Mouse (Mus musculus) cerebellum, adult 9-11 months (tissue): ENCODE results near the gene 4933428M09Rik.
A peak's percentile ranks its signal among the peaks of the same experiment; 100 is the strongest.
"Not testable (repeated sequence)": the region's sequence is repeated elsewhere in the genome, so short reads cannot be mapped to it uniquely, and the experiment has no call there.

Experiments
- DNase-seq: peaks from one replicate; pipeline ENCODE4 v3.0.0; 2022

Gene 4933428M09Rik

DNA sequence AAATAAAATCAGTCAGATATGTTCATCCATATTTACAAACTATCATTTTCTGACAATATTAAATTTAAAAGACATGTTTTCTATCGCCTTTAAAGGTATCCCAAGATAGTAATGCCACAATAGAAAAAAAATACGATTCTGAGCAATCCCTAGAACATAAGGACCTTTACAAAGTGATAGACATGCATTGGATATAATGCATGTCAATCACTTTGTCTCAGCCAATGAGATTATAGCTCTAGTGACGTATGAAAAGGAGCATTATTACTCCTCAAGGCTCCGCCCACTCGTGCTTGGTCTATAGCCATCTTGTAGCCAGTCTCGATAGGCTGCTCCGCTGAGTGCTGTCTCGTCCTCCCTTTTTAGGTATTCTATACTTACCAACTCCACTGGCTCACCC is at the start of gene 4933428M09Rik:
Gene 4933428M09Rik (plus strand): TSS at position 301 of the 400 bp plus-strand sequence.
- no peak for DNase-seq

DNA sequence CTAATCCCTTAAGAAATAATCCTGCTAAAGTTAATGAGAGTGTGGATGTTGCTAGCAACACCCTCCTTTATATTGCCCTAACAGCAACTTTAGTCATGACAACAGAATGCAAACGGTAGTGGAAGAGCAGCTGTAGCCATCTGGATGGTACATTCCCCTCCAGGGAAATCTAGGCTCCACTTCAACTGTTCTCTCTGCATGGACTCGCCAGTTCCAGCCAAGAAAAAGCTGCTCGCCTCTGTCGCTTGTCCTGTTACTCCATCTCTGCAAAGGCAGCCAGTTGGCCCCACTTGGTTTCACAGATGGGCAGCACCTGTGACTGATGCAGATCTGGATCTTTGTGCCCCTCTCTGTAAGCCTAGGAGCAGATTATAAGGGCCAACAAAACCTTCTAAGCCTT is 45.0 kb upstream of the 4933428M09Rik start:
- no peak for DNase-seq

GRCm38 (mm10) chrX:139191506-139191905 is 12.5 kb downstream of the 4933428M09Rik start:
- DNase-seq, result not testable (repeated sequence)

DNA sequence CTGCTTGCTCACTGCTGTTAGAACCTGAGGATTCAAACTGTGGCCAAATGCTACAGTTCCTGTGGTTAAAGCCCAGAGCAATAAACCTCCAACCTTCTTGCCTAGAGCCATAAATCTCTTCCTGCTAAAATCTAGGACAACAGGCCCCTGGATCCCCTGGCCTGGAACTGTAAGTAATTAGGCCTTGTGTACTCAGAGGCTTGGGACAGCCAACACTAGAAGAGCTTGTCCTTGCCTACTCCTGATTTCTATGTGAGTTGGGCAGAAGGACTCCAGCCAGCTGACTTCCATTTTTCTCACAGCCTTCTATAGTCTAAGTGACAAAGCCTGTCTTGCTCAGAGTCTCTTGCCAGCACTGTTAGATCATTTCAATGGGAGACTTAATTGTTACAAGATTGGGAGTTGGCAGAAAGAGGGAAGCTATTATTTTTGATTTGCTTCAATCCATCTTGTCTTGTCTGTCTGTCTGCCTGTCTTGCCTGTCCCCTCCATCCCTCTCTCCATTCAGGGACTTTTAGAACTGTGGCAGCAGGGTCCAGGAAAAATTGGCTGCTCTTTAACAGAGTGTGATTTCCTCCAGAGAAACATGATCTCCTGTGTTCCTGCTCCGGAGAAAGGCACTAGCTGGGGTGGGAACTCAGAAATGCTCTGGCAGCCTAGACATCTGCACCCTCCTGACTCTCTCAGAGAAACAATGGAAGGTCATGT is 15.7 kb downstream of the 4933428M09Rik start:
- DNase-seq, result no peak

- not testable (repeated sequence) for DNase-seq
Observed at GRCm38 (mm10) chrX:139209191-139209828, 30.3 kb downstream of the 4933428M09Rik start.

DNA sequence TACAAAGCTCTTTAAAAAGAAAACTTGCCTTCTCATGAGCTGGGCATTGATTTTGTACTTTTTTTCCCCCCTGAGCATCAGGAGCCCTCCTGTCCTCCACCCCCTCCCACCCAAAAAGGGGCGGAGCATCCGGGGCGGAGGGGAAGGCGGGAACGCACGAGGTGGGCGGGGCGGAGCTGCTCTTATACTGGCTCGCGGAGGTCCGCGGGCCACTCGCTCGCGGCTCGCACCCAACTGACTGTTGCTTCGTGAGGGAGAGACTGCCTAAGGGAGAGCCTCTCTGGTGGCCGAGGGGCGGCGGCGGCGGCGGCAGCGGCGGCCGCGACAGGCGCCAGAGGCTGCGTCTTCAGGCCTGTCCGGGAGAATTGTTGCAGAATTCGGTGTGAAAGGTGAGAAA is 30.8 kb downstream of the 4933428M09Rik start, which contains the start of gene Mum1l1:
Gene Mum1l1 (plus strand): TSS at position 214 of the 397 bp plus-strand sequence.
- DNase-seq, result peak; percentile 37

DNA sequence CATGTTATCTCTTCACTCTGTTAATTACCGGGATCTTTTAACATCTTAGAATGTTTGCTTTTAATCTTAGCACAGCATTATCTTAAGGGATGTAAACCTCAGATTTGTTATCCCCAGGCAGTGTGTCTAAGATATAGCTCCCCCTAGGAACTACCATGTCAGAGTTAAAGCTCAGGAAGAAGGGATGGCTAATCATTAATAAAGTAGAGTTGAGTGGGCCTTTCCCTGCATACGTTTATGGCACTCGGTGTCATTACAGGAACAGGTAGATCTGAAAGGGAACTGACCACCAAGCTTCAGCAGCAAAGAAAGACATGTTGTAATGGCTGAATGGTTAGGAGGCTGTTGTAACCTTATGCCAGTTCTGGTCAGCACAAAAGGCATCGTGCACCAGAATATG is 35.7 kb downstream of the 4933428M09Rik start:
- no peak for DNase-seq

GRCm38 (mm10) chrX:139216409-139216808 is 37.4 kb downstream of the 4933428M09Rik start:
- no peak for DNase-seq

DNA sequence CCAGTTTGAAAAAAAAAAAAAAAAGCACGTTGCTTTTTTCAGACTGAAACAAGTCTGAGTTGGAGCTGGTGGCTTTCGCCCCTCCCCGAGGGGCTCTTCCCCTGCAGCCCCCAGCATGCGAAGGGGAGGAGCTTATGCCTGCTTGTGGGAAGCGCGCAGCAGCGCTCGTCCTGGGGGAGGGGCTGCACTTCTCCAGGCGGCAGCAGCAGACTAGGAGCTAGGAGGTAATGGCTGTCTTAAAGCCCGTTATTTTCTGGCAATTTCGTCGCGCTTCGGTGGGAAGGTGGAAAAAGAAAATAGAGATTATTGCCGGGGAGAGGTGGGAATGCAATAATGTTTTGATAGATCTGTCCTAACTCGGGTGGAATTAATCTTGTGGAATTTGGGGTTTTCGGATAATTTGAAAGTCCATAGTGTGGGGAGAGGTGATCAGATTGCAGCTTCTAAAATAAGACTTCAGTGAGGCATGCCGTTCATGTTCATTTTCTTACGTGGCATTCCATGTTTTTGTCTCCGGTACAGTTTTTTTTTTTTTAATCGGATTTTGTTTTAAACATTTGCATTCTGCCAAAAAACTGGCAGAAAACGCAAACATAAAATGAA is 38.1 kb downstream of the 4933428M09Rik start:
- DNase-seq, result peak; percentile 21

GRCm38 (mm10) chrX:139217776-139218175 is 38.7 kb downstream of the 4933428M09Rik start:
- DNase-seq, result no peak

DNA sequence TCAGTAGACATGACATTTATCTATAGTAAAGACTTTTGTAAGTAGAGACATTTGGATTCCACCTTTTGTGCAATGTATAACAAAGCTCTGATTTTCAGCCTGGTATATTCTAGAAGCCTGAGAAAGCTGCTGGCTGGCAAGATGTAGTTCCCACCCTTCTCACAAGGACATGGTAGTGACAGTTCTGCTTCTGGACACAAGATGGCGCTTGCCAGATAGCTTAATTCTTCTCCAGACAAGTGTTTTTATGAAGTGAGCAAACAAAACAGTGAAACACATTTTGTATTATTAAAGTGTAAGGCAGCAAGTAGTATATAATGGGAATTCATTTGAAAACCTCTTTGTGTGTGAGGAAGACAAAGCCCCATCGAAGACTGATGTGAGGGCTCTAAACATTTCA is 40.0 kb downstream of the 4933428M09Rik start:
- DNase-seq, result peak; percentile 13

DNA sequence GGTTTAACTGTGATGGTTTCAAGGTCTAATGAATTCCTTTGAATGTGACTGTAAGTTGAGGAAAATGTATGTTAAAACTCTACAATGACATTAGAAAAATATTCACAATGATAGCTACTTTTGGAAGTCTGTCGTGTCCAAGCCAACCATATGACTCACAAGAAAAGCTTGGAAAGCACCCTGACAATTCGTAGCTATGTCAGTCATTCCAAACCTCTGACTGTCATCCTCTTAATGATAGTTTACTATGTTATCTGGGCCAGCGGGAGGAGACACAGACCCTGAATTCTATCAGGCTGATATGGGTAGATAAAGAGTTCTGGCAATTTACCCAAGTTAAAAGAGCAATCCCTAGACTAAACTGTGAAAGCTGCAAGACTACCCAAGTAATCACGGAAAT is 41.8 kb downstream of the 4933428M09Rik start:
- DNase-seq, result no peak

DNA sequence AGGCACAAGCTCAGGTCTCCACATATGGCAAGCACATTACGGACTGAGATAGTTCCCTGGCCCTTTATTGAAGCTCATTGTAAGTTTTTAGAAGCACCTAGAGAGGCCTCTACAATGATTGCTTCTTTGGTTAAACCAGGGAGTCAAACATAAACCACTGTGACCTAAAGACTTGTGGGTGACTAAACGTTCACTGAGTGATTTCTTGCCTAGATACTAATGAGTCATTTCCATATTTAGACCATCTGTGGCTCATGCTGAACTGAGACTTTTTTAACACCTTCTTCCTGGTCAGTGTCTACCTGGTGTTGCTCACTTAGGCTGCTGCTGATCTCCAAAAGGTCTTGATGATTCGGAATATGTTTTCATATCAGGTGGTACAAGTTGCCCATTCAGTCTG is 42.9 kb downstream of the 4933428M09Rik start:
- DNase-seq, result no peak
